In the genomic region with DNA sequence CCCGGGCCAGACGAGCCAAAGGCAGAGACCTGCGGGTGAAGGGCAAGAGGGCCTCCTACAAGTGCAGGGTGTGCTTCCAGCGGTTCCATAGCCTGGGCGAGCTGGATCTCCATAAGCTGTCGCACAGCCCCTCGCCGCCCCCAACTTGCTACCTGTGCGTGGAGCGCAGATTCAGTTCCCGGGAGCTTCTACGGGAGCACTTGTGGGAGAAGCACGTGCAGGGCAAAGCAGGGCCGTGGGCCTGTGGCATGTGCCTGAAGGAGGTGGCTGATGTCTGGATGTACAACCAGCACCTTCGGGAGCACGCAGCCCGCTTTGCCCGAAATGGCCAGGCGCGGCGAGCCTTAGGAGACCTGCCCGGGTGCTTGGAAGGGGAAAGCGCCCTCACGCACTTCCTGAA, we compare ENCODE assay signal across 7 mouse cellular contexts. TPM values are rescaled to one million over a fixed set of nuclear protein-coding genes. Genes with fewer than 3 reads are reported as not detected.
A peak's percentile ranks its signal among the peaks of the same experiment; 100 is the strongest.
DNase-seq lines count a peak whose midpoint lies in the region; ATAC-seq and TF ChIP-seq lines count a peak whose summit lies in the region.

No protein-coding gene starts in this region.

- ATAC-seq in embryonic facial prominence, embryonic 15.5 days (ENCODE audit: insufficient number of reproducible peaks, low FRiP score, low TSS enrichment, low read depth), result no peak
- 0 out of 2 replicates have a peak, but pooled peaks have one; percentile 2 for ATAC-seq in hindbrain, embryonic 16.5 days
- no peak for ATAC-seq in midbrain, postnatal 0 days (ENCODE audit: low FRiP score)

- peak overlapping the region; percentile 72 for H3K4me2 ChIP-seq in embryonic facial prominence, embryonic 15.5 days (replicated peaks)
- peak overlapping the region; percentile 80 for H3K4me2 ChIP-seq in hindbrain, embryonic 16.5 days (ENCODE audit: low read length)
- H3K4me2 ChIP-seq in midbrain, postnatal 0 days (ENCODE audit: low read depth, low read length, poor library complexity, severe bottlenecking), result peak overlapping the region; percentile 58

- no peak for TF ChIP-seq CTCF in left cerebral cortex, adult 2 months (IDR thresholded peaks at IDR 0.05)
- no peak for TF ChIP-seq CTCF in midbrain, postnatal 0 days (IDR thresholded peaks at IDR 0.05)

- peaks cover 20% of the 10 kb centered on the region for H3K27me3 ChIP-seq in embryonic facial prominence, embryonic 15.5 days
- H3K27me3 ChIP-seq in hindbrain, embryonic 16.5 days (replicated peaks; ENCODE audit: control insufficient read depth, insufficient read depth, low read length), result peaks cover 5% of the 10 kb centered on the region; the same call in 1 of the 2 replicates
- no peaks in the 10 kb centered on the region; the same call in 1 of the 2 replicates for H3K27me3 ChIP-seq in midbrain, postnatal 0 days (ENCODE audit: insufficient read depth, low read length)

- peak overlapping the region; percentile 62 for H3K27ac ChIP-seq in left cerebral cortex, adult 2 months
- H3K27ac ChIP-seq in embryonic facial prominence, embryonic 15.5 days (replicated peaks), result no peak overlapping the region
- H3K27ac ChIP-seq in hindbrain, embryonic 16.5 days (ENCODE audit: low read depth, low read length), result no peak overlapping the region; the same call in 1 of the 2 replicates
- no peak overlapping the region for H3K27ac ChIP-seq in midbrain, postnatal 0 days (ENCODE audit: low read depth, low read length)

- intact Hi-C loops in left cerebral cortex, adult 2 months (cut with DNase I), result loop anchor here (2.0 to 10.0 kb wide), 2 partner anchors 290 to 424 kb away; no protein-coding TSS in a partner anchor
- intact Hi-C loops in left cerebral cortex, postnatal 4 days (cut with DNase I), result loop anchor here (5.0 kb wide), 1 partner anchor 292 kb away; no protein-coding TSS in a partner anchor

- WGBS in embryonic facial prominence, embryonic 15.5 days, result 58% methylated on average over 24 of the region's 24 CpGs
- 51% methylated on average over 24 of the region's 24 CpGs for WGBS in hindbrain, embryonic 16.5 days
- WGBS in midbrain, postnatal 0 days, result 61% methylated on average over 24 of the region's 24 CpGs

- H3K9me3 ChIP-seq in embryonic facial prominence, embryonic 15.5 days (replicated peaks), result no peaks in the 10 kb centered on the region
- no peaks in the 10 kb centered on the region for H3K9me3 ChIP-seq in hindbrain, embryonic 16.5 days (ENCODE audit: control insufficient read depth, low read length)
- no peaks in the 10 kb centered on the region for H3K9me3 ChIP-seq in midbrain, postnatal 0 days (ENCODE audit: low read length)

- peak overlapping the region; percentile 46 for H3K4me3 ChIP-seq in left cerebral cortex, adult 2 months
- H3K4me3 ChIP-seq in embryonic facial prominence, embryonic 15.5 days (replicated peaks), result peak overlapping the region; percentile 45
- H3K4me3 ChIP-seq in hindbrain, embryonic 16.5 days (ENCODE audit: low read length), result peak overlapping the region; percentile 45
- H3K4me3 ChIP-seq in midbrain, postnatal 0 days (ENCODE audit: low read depth, low read length), result peak overlapping the region; percentile 25; the same call in 1 of the 2 replicates

- H3K36me3 ChIP-seq in embryonic facial prominence, embryonic 15.5 days, result 0 out of 2 replicates have a peak, but pooled peaks cover 3% of the 10 kb centered on the region
- no peaks in the 10 kb centered on the region for H3K36me3 ChIP-seq in hindbrain, embryonic 16.5 days (ENCODE audit: control insufficient read depth, insufficient read depth, low read length)
- H3K36me3 ChIP-seq in midbrain, postnatal 0 days (ENCODE audit: insufficient read depth, low read length), result no peaks in the 10 kb centered on the region

- DNase-seq in left cerebral cortex, adult 2 months (ENCODE audit: extremely low spot score in 1 of 2, low spot score in 2 of 2), result peak in 1 of 2 experiments; percentile 36
- DNase-seq in left cerebral cortex, postnatal 4 days, result no peak
- DNase-seq in midbrain, postnatal 0 days (ENCODE audit: low spot score), result no peak
- no peak for DNase-seq in frontal cortex, postnatal 10 days (ENCODE audit: low spot score in 2 of 2)
- DNase-seq in urinary bladder, postnatal 14 days (ENCODE audit: low spot score), result no peak

- H3K4me1 ChIP-seq in embryonic facial prominence, embryonic 15.5 days, result peaks cover 19% of the 10 kb centered on the region
- peaks cover 21% of the 10 kb centered on the region for H3K4me1 ChIP-seq in hindbrain, embryonic 16.5 days (ENCODE audit: control insufficient read depth, insufficient read depth, low read depth, low read length)
- H3K4me1 ChIP-seq in midbrain, postnatal 0 days (ENCODE audit: insufficient read depth, low read length), result 0 out of 2 replicates have a peak, but pooled peaks cover 2% of the 10 kb centered on the region

- 0 out of 2 replicates have a peak overlapping the region, but pooled peaks have one; percentile 10 for H3K9ac ChIP-seq in embryonic facial prominence, embryonic 15.5 days
- H3K9ac ChIP-seq in hindbrain, embryonic 16.5 days (ENCODE audit: low read depth, low read length), result peak overlapping the region; percentile 66
- H3K9ac ChIP-seq in midbrain, postnatal 0 days (replicated peaks; ENCODE audit: low read length, poor library complexity, severe bottlenecking), result peak overlapping the region; percentile 51

RNA-seq across cellular contexts. Expression of gene Zfpm1, which starts 13.1 kb away (rescaled TPM):
- total RNA-seq in left cerebral cortex, adult 2 months (2021), result 10 to 100 TPM; 39.5 to 42.1 TPM
- total RNA-seq in left cerebral cortex, postnatal 4 days (2021), result 10 to 100 TPM in 1 of 2 experiments, 1 to 10 TPM in 1; 8.6 to 12.2 TPM
- polyA plus RNA-seq in embryonic facial prominence, embryonic 15.5 days (2015; fragmentation: Nextera tagmentation; extraction: Ambion mirVana), result 1.4 and 1.6 TPM in 2 replicates
- polyA plus RNA-seq in hindbrain, embryonic 16.5 days (2015; fragmentation: Nextera tagmentation; extraction: Ambion mirVana), result 0.75 and 1.2 TPM in 2 replicates
- total RNA-seq in midbrain, postnatal 0 days (2014; rRNA removed), result 19.6 and 28.6 TPM in 2 replicates
- 1.2 TPM in 2 replicates for polyA plus RNA-seq in midbrain, postnatal 0 days (2015; fragmentation: Nextera tagmentation; extraction: Ambion mirVana)

Comparison
In these comparisons a context has a peak if more than half of its experiments do, and no peak if none do; other contexts are left out.
1. H3K9ac ChIP-seq: peak in every context shown above with its lines; median percentile 66 in hindbrain, embryonic 16.5 days; 51 in midbrain, postnatal 0 days; 10 in embryonic facial prominence, embryonic 15.5 days.